14 mouse cellular contexts compared by ENCODE assay signal in the genomic region with DNA sequence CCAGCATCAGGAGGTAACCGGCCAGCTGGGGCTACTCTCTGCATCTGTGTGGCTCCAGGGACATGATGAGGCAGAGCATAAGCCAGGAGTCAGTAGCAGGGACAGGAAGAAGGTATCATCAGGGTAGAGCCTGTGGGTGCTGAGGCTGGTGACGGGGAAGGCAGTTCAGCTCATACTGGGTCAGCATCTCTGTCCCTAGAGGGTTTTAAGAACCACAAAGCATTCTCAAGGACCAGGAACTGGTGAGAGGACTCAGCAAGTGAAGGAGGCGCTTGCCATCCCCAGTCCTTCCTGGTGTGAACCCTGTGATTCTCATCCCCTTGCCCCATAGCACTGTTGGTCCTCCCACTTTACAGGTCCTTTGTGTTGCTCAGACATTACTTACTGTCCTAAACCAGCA.
"Had no signal": no experiment of that assay in that cellular context is flagged by ENCODE, and none has a peak within 500 bp of the region (broad histone marks: within the 10 kb centered on the region; RNA-seq: fewer than 3 reads in every experiment).

No protein-coding gene starts in this region.

- H3K4me2 ChIP-seq: lung, embryonic 14.5 days; midbrain, embryonic 11.5 days; midbrain, embryonic 13.5 days; midbrain, embryonic 15.5 days; neural tube, embryonic 13.5 days; neural tube, embryonic 15.5 days had no signal

- H3K9ac ChIP-seq: lung, embryonic 14.5 days; midbrain, embryonic 13.5 days; midbrain, embryonic 15.5 days; neural tube, embryonic 13.5 days; neural tube, embryonic 15.5 days had no signal

- ATAC-seq: midbrain, embryonic 13.5 days; midbrain, embryonic 15.5 days had no signal

- H3K27ac ChIP-seq: midbrain, embryonic 13.5 days; midbrain, embryonic 15.5 days; neural tube, embryonic 13.5 days; neural tube, embryonic 15.5 days had no signal

- H3K9me3 ChIP-seq: midbrain, embryonic 13.5 days; midbrain, embryonic 15.5 days; neural tube, embryonic 13.5 days; neural tube, embryonic 15.5 days had no signal

- DNase-seq: lung, adult 18-20 months; lung, embryonic 14.5 days; lung, postnatal 10 days; lung, postnatal 4 days; right cerebral cortex, postnatal 14 days; thymus, adult 2 months; thymus, postnatal 25 days; thymus, postnatal 4 days had no signal

- H3K27me3 ChIP-seq: midbrain, embryonic 13.5 days; midbrain, embryonic 15.5 days; neural tube, embryonic 13.5 days; neural tube, embryonic 15.5 days had no signal

- H3K36me3 ChIP-seq: midbrain, embryonic 13.5 days; midbrain, embryonic 15.5 days; neural tube, embryonic 13.5 days; neural tube, embryonic 15.5 days had no signal

- H3K4me3 ChIP-seq: midbrain, embryonic 13.5 days; midbrain, embryonic 15.5 days; myocyte; neural tube, embryonic 13.5 days; neural tube, embryonic 15.5 days had no signal
